Mouse (Mus musculus) CH12.LX (cell line): ENCODE results near the gene Sp110. TPM values are rescaled to one million over a fixed set of nuclear protein-coding genes. Genes with fewer than 3 reads are reported as not detected.
"Not testable (repeated sequence)": the region's sequence is repeated elsewhere in the genome, so short reads cannot be mapped to it uniquely, and the experiment has no call there.

Experiments
- DNase-seq: peaks from one replicate; pipeline ENCODE4 v3.0.0-alpha.2; 2013; ENCODE audit errors: extremely low read depth
- H3K27ac ChIP-seq: 2 replicates; pipeline ENCODE4 v1.5.1; 2012; ENCODE audit warnings: low read depth, mild to moderate bottlenecking, control low read depth, moderate library complexity; ENCODE audit not compliant: insufficient read depth
- H3K27me3 ChIP-seq: replicated peaks from 2 replicates; pipeline ENCODE3; 2012; ENCODE audit warnings: inconsistent platforms
- H3K36me3 ChIP-seq, 2 experiments: replicated peaks in 1 of 2; 2 replicates each; pipeline versions ENCODE3 to v1.6.1; 2012; ENCODE audit warnings: inconsistent platforms in 1 of 2, low read length in 1 of 2, mild to moderate bottlenecking in 1 of 2, mixed read lengths in 1 of 2, moderate library complexity in 1 of 2; ENCODE audit not compliant: control insufficient read depth in 1 of 2, insufficient read depth in 1 of 2
- H3K4me1 ChIP-seq, 2 experiments: 2 replicates each; pipeline ENCODE4 v1.6.1; 2012; ENCODE audit warnings: inconsistent platforms in 1 of 2, moderate library complexity in 1 of 2; ENCODE audit not compliant: insufficient read depth in 2 of 2, control insufficient read depth in 1 of 2
- H3K4me2 ChIP-seq: 2 replicates; pipeline ENCODE4 v1.6.1; 2012; ENCODE audit warnings: low read depth, mild to moderate bottlenecking, control low read depth; ENCODE audit not compliant: poor library complexity, insufficient read depth, severe bottlenecking
- H3K4me3 ChIP-seq, 3 experiments: fragments of 150-350 bp in 1 of 3; sonication (generic) in 1 of 3; replicated peaks in 1 of 3; 2 replicates each; pipeline versions ENCODE3 to v1.5.1; 2011 to 2012; ENCODE audit warnings: low read depth in 2 of 3, low read length in 2 of 3, mild to moderate bottlenecking in 2 of 3, moderate library complexity in 2 of 3, control low read depth in 1 of 3, improper control_type of control experiment in 1 of 3, inconsistent platforms in 1 of 3, mixed read lengths in 1 of 3; ENCODE audit not compliant: poor library complexity in 1 of 3
- H3K79me2 ChIP-seq: replicated peaks from 2 replicates; pipeline ENCODE4 v1.6.1; 2012; ENCODE audit warnings: mild to moderate bottlenecking, moderate library complexity; ENCODE audit not compliant: control insufficient read depth, poor library complexity, insufficient read depth, severe bottlenecking; ENCODE audit errors: extremely low read depth
- H3K9ac ChIP-seq: 2 replicates; pipeline ENCODE4 v1.6.1; 2012; ENCODE audit warnings: low read depth, mild to moderate bottlenecking, control low read depth, moderate library complexity; ENCODE audit not compliant: insufficient read depth
- H3K9me3 ChIP-seq: replicated peaks from 2 replicates; pipeline ENCODE3; 2012; ENCODE audit warnings: low read length, inconsistent platforms, mixed read lengths
- ETS1 ChIP-seq: conservative IDR thresholded peaks from 2 replicates; pipeline ENCODE4 v1.6.1; 2012; ENCODE audit warnings: low read depth, mild to moderate bottlenecking, inconsistent platforms, low read length, improper control_type of control experiment, moderate library complexity
- MAZ ChIP-seq: IDR thresholded peaks from 2 replicates; pipeline ENCODE4 v1.6.1; 2012; ENCODE audit warnings: low read depth, mild to moderate bottlenecking, inconsistent platforms, low read length, improper control_type of control experiment, moderate library complexity
- MEF2A ChIP-seq: IDR thresholded peaks from 2 replicates; pipeline ENCODE4 v1.6.1; 2014; ENCODE audit warnings: low read depth, mild to moderate bottlenecking, inconsistent platforms, low read length, improper control_type of control experiment, borderline replicate concordance
- MXI1 ChIP-seq: IDR thresholded peaks from 2 replicates; pipeline ENCODE4 v1.6.1; 2011; ENCODE audit warnings: mild to moderate bottlenecking, low read depth, low read length, improper control_type of control experiment
- NELFE ChIP-seq: IDR thresholded peaks from 2 replicates; pipeline ENCODE4 v1.6.1; 2011; ENCODE audit warnings: low read depth, low read length, improper control_type of control experiment
- POLR2AphosphoS2 ChIP-seq: IDR thresholded peaks from 2 replicates; pipeline ENCODE4 v1.6.1; 2011; ENCODE audit warnings: low read depth, low read length, improper control_type of control experiment
- SIN3A ChIP-seq: IDR thresholded peaks from 2 replicates; pipeline ENCODE4 v1.6.1; 2012; ENCODE audit warnings: low read length, improper control_type of control experiment, inconsistent platforms
- TCF12 ChIP-seq: IDR thresholded peaks from 2 replicates; pipeline ENCODE4 v1.6.1; 2014; ENCODE audit warnings: low read depth, mild to moderate bottlenecking, inconsistent platforms, low read length, improper control_type of control experiment
- ZMIZ1 ChIP-seq: IDR thresholded peaks from 2 replicates; pipeline ENCODE4 v1.6.1; 2012; ENCODE audit warnings: low read depth, mild to moderate bottlenecking, inconsistent platforms, low read length, improper control_type of control experiment
- dilution Hi-C: fragments of 300-500 bp; cut with MboI; formaldehyde crosslinking; loops from 2 replicates; pipeline ENCODE4 v1.14.3; 2020; ENCODE audit warnings: low sequenced_read_pairs; ENCODE audit not compliant: extremely low pct_unique_long_range_greater_than_20kb, extremely low pct_ligation_motif_present
- in situ Hi-C: fragments of 300-500 bp; cut with MboI; formaldehyde crosslinking; loops from 3 replicates; pipeline ENCODE4 v1.14.3; 2019; ENCODE audit warnings: low sequenced_read_pairs, low pct_ligation_motif_present, low pct_unique_long_range_greater_than_20kb, mixed read lengths
- polyA plus RNA-seq: library from polyadenylated mRNA; unstranded; fragments of >175 nt; gene quantifications from 2 replicates; pipeline ENCODE4 v1.2.1, GENCODE M21; 2012; ENCODE audit warnings: low read depth; ENCODE audit not compliant: insufficient read length
- total RNA-seq, 2 experiments: library from RNA; depleted of rRNA; stranded (reverse); fragments of 300-350 nt in 1 of 2; fragments of >200 nt in 1 of 2; gene quantifications; 2 replicates each; pipeline ENCODE4 v1.2.3; 2012 to 2014

Gene Sp110
- total and polyA plus RNA-seq, 3 experiments = 61.7 to 175 (median 77.8) TPM

GRCm38 (mm10) chr1:85600794-85601193 lies 2.2 kb upstream of the Sp110 start:
- DNase-seq = peak; percentile 66
- H3K79me2 ChIP-seq, in situ Hi-C loops, H3K4me1 ChIP-seq, dilution Hi-C loops, H3K27me3 ChIP-seq, H3K36me3 ChIP-seq, H3K9me3 ChIP-seq: not testable (repeated sequence)
- H3K9ac ChIP-seq = peak overlapping the region; percentile 93
- H3K4me2 ChIP-seq = peak overlapping the region; percentile 49
- peak; percentile 15; the same call in 1 of the 2 replicates for TF ChIP-seq MEF2A
- TF ChIP-seq MXI1 = peak; percentile 35; the same call in 1 of the 2 replicates
- peak; percentile 76 for TF ChIP-seq ZMIZ1
- TF ChIP-seq MAZ = 0 out of 2 replicates have a peak, but pooled peaks have one; percentile 64
- peak; percentile 38; the same call in 1 of the 2 replicates for TF ChIP-seq NELFE
- TF ChIP-seq POLR2AphosphoS2 = 0 out of 2 replicates have a peak, but pooled peaks have one; percentile 47
- TF ChIP-seq SIN3A = peak; percentile 63
- TF ChIP-seq ETS1 = peak; percentile 28; the same call in 1 of the 2 replicates
- TF ChIP-seq TCF12 = 0 out of 2 replicates have a peak, but pooled peaks have one; percentile 19
- H3K27ac ChIP-seq = peak overlapping the region; percentile 76
- peak overlapping the region; percentile 45 to 66 (median 56) for H3K4me3 ChIP-seq

- dilution Hi-C loops, H3K36me3 ChIP-seq, DNase-seq, H3K79me2 ChIP-seq, in situ Hi-C loops, H3K4me1 ChIP-seq, H3K27me3 ChIP-seq, H3K9me3 ChIP-seq: not testable (repeated sequence)
- H3K4me3 ChIP-seq = peak within 1 kb of the TSS; percentile 45 to 66 (median 56)
- peak within 1 kb of the TSS; percentile 93 for H3K9ac ChIP-seq
- peak within 1 kb of the TSS; percentile 76 for H3K27ac ChIP-seq
- peak within 1 kb of the TSS; percentile 52 for H3K4me2 ChIP-seq
These were observed 1.5 kb upstream of the Sp110 start, which contains the start of gene Sp140 for GRCm38 (mm10) chr1:85600078-85600477. TSS of gene Sp140 (plus strand) at chr1:85600378.

- H3K27ac ChIP-seq, H3K4me1 ChIP-seq, dilution Hi-C loops, H3K27me3 ChIP-seq, H3K79me2 ChIP-seq, H3K4me2 ChIP-seq, DNase-seq, H3K9me3 ChIP-seq, H3K4me3 ChIP-seq, H3K9ac ChIP-seq, in situ Hi-C loops: not testable (repeated sequence)
- peaks cover 2 to 17% of the 10 kb centered on the region in 2 experiments for H3K36me3 ChIP-seq
These were observed 6.1 kb downstream of the Sp110 start for GRCm38 (mm10) chr1:85592526-85592925.

GRCm38 (mm10) chr1:85588697-85589096 lies 9.9 kb downstream of the Sp110 start:
- H3K79me2 ChIP-seq, H3K27ac ChIP-seq, H3K9me3 ChIP-seq, DNase-seq, H3K9ac ChIP-seq, H3K4me2 ChIP-seq, H3K4me3 ChIP-seq, H3K4me1 ChIP-seq, dilution Hi-C loops, H3K27me3 ChIP-seq, in situ Hi-C loops: not testable (repeated sequence)
- peaks cover 2 to 16% of the 10 kb centered on the region in 2 experiments for H3K36me3 ChIP-seq
